Mouse (Mus musculus): ENCODE measurements around the gene Tcea3. TPM values are rescaled to one million over a fixed set of nuclear protein-coding genes. Genes with fewer than 3 reads are reported as not detected.

Tcea3 gene
- 100 to 1,000 TPM; 212 to 226 TPM for total RNA-seq (2021)
- long read RNA-seq, experiment 1, transcript Tcea3-201 (11 exons, 1,251 nt): major isoform, 275 of 367 reads
- long read RNA-seq, experiment 1, partial matches to known transcripts: 8 of 367 reads
- long read RNA-seq, experiment 1, other reads (novel, unspliced or antisense): 84 of 367 reads
- long read RNA-seq, experiment 2, transcript Tcea3-201 (11 exons, 1,251 nt): major isoform, 258 of 355 reads
- long read RNA-seq, experiment 2, partial matches to known transcripts: 15 of 355 reads
- long read RNA-seq, experiment 2, other reads (novel, unspliced or antisense): 82 of 355 reads

DNA sequence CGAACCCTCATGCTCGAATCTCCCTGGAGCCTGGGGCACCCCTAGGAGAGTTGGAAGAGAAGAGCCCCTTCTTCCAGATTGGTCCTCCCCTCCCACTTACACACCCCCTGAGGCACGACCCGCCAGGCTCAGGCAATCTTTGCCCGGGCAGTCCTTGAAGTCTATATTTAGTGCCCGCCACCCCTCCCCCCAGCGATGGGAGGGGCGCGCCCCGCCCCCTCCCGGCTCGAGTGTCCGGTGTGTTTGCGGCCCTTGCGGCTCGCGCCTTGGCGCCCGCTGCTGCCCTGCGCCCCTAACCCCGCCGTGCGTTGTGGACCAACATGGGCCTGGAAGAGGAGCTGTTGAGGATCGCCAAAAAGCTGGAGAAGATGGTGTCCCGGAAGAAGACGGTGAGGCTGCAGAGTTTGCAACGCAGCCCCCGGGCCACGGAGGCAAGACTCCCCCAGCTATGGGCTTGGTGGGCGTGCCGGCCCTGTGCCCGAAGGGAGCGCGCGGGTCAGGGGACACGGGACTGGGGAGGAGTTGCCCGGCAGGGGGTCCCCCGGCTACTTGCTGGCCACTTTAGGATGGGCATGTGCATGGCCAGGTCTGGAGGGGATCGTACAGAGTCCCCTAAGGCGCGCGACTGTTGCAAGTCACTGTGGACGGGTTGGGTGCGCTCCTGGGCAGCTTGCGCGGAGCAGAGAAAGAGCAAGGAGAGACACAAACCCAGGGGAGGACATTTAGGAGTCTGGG, at the start of gene Tcea3:
Tcea3 (plus strand) TSS at position 1 of the 735 bp plus-strand sequence.
- intact Hi-C loops (cut with DNase I; ENCODE audit: low total_unique reads): no loop called here
- peak; percentile 82 for DNase-seq

- no peak for DNase-seq
- intact Hi-C loops (cut with DNase I; ENCODE audit: low total_unique reads): loop anchor here (2.0 kb wide), 1 partner anchor 34 kb away; no protein-coding TSS in a partner anchor
Measured at GRCm38 (mm10) chr4:136198846-136199245, 48.7 kb upstream of the Tcea3 start.

DNA sequence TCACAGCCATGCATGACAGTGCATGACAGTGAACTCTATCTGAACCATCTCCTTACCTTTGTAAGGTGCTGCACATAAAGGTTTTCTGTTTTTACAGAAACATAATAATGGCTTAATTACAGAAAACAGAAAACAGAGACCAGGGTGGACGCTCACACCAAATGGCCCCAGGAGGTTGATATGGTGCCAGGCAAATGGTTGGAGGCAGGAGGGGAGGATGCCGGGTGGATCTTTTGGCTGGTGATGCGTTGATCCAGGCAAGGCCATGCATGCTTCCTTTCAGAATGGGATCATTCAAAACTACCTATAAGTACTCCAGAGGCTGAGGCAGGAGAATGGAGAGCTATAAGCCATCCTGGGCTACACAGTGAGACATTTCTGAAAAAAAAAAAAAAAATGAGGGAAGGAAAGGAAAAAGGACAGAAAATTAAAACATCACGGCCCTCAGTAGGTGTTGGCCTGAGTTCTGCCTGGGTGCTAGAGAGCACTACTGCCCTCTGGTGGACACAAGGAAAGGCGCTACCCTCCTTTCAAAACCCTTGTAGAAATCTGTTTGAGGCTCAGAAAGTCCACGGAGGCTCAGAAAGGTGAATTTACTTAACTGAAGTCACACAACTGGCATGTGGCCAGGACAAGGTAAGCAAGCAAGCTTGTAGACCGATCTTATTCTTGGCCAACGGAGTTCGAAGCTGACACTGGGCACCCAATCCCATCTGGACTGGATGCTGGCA, 47.8 kb upstream of the Tcea3 start:
- intact Hi-C loops (cut with DNase I; ENCODE audit: low total_unique reads): loop anchor here (2.0 kb wide), 1 partner anchor 35 kb away; no protein-coding TSS in a partner anchor
- DNase-seq: no peak

DNA sequence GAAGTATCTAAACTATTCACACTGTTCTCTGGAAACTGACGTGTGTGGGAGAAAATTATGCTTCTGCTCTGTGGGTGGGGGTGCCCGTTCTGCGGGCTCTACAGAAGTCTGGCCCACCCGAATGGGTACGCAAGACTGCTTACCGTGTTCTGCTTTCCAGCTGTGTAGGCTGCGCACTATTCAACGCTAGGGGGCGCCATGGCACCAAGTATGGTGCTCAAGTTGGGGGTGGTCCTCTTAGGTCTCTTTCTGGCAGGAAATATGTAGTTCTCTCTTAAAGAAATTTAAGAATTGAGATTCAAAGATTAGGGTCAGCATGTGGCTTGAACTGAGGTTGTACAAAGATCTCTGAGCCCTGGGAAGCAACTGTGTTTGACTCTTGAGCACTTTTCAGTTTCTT, 45.0 kb upstream of the Tcea3 start:
- intact Hi-C loops (cut with DNase I; ENCODE audit: low total_unique reads): loop anchor here (2.0 kb wide), 1 partner anchor 38 kb away; no protein-coding TSS in a partner anchor
- DNase-seq: peak; percentile 83

DNA sequence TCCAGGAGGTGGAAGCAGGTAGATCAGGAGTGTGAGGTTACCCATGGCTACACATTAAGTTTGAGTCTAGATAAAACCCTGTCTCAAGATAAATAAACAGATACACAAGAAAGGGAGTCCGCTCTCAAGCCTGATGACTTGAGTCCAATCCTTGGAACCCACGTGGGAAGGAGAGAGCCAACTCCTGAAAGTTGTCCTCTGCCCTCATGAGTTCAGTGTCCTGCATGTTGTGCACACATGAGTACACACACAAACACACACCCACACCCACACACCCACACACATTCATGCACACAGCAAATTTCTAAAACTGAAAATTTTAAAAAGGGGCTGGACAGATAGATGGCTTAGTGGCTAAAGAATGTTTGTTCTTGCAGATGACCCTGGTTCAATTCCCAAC, 42.8 kb upstream of the Tcea3 start:
- no peak for DNase-seq
- intact Hi-C loops (cut with DNase I; ENCODE audit: low total_unique reads): no loop called here

DNA sequence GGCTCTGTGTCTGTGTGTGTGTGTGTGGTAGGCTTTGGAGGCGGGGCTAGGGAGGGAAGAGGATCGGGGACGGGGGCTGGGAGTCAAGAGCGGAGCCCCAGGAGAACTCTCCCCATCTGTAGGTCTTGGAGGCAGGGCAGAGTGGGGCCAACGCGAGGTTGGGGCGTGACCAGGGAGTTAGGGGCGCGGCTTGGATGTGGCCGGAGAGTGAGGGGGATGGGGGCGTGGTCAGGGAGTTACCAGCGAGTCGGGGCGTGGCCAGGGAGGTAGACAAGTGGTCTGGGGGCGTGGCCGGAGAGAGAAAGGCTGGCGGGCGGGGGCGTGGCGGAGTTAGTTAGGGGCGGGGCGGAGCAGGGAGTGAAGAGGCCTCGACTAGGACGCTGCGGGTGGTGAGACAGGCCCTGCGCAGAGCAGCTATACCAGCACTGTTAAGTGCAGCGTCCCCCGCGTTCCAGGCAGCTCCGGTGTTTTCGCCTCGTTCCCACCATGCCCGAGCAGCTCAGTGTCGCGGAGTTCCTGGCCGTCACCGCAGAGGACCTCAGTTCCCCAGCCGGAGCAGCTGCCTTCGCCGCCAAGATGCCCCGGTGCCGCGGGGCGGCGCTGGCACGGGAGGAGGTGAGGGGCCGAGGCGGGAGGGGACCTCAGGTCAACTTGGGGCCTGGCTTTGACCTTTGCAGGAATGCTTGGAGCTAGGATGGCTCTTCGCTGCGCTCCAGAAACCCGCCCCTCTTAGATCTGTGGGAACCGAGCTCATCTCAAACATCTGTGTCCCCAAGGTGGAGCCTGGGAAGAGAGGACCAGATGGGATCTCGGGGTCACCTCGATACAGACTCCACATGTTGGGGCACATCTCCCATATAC, 41.3 kb upstream of the Tcea3 start, which contains the start of gene Asap3:
Asap3 (plus strand) TSS at position 333 of the 861 bp plus-strand sequence.
- peak; percentile 99 for DNase-seq
- intact Hi-C loops (cut with DNase I; ENCODE audit: low total_unique reads): no loop called here

GRCm38 (mm10) chr4:136206943-136207342, 40.6 kb upstream of the Tcea3 start:
- intact Hi-C loops (cut with DNase I; ENCODE audit: low total_unique reads): no loop called here
- peak; percentile 16 for DNase-seq

GRCm38 (mm10) chr4:136210931-136211330, 36.6 kb upstream of the Tcea3 start:
- DNase-seq: no peak
- intact Hi-C loops (cut with DNase I; ENCODE audit: low total_unique reads): no loop called here

- intact Hi-C loops (cut with DNase I; ENCODE audit: low total_unique reads): no loop called here
- peak; percentile 53 for DNase-seq
Measured at GRCm38 (mm10) chr4:136213629-136214028, 33.9 kb upstream of the Tcea3 start.

DNA sequence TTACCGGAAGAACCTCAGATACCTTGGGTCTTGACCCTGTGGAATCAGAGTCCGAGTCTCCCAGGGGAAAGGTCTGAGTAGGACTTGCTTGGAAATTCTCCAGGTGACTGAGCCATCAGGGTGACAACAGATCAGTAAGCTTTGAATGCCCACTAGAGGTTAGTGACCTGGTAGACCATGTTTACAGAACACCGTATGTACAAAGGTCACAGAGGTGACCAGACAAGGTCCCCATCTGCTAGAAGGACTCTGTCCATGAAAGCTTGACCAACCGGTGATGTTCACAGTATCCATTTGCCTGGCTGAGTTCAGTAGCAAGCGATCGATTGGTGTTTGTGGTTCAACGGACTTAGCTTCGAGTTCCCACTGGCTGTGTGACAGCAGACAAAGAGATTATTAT, 32.7 kb upstream of the Tcea3 start:
- DNase-seq: no peak
- intact Hi-C loops (cut with DNase I; ENCODE audit: low total_unique reads): no loop called here

DNA sequence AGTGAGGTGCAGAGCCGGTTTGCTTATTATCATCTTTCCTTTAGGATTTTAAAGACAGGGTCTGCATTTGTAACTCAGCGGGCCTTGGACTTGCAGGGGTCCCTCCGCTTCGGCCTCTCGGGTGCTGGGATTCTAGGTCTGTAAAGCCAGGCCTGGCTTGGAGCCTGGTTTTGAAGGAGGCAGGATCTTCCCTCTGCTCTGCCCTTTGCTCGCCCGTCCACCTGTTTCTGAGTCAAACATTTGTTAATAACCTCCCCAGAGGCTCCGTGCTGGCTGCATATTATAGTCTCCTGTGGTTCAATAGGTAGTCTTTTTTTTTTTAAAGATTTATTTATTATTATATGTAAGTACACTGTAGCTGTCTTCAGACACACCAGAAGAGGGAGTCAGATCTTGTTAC, 32.0 kb upstream of the Tcea3 start:
- intact Hi-C loops (cut with DNase I; ENCODE audit: low total_unique reads): no loop called here
- no peak for DNase-seq

DNA sequence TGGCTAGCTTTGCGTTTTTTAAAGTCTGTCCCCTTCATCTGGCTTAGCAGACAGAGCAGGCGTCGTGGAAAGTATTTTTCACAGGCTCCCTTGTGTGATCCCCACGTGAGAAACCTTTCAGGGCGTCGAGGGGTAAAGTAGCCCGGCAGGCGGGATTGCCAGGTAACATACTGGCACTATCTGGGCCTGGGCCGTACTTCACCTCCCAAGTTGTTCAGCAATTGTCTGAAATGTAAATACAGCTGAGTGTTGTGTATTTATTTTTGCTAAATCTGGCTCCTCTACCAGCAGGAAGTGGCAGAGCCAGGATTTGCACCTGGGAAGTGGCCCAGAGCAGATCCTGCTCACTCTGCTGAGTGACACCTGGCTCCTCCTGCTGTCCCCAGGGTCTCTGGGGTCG, 30.5 kb upstream of the Tcea3 start:
- no peak for DNase-seq
- intact Hi-C loops (cut with DNase I; ENCODE audit: low total_unique reads): no loop called here

GRCm38 (mm10) chr4:136218595-136219214, 28.8 kb upstream of the Tcea3 start:
- intact Hi-C loops (cut with DNase I; ENCODE audit: low total_unique reads): no loop called here
- peak; percentile 95 for DNase-seq

DNA sequence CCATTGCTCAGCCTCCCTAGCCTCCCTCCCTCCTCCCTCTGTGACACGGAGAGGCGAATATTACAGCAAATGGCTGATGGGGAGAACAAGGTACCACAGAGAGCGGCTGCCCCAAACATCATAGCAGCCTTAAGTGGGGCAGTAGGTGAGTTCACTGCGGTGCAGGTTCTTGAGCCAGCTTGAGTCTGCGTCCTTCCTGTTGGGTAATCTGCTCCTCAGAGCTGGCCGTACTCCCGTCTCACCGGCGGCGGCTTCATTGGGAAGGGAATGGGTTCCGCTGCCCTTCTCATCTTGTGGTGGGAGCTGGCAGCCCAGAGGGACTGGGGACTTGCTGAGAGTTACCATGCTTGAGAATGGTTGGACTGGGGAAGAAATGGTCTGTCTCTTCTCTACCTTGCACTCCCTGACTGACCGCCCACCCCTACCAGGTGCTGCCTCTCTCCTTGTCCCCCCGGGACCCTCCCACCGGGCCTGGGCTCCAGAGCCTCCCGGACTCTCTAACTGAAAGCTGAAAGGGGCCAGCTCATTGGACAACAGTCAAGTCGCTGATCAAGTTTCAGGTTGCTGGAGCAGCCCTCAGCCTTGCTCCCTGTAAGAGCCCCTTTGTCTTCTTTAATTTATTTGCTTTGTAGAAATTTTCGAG, 27.3 kb upstream of the Tcea3 start:
- intact Hi-C loops (cut with DNase I; ENCODE audit: low total_unique reads): no loop called here
- no peak for DNase-seq

DNA sequence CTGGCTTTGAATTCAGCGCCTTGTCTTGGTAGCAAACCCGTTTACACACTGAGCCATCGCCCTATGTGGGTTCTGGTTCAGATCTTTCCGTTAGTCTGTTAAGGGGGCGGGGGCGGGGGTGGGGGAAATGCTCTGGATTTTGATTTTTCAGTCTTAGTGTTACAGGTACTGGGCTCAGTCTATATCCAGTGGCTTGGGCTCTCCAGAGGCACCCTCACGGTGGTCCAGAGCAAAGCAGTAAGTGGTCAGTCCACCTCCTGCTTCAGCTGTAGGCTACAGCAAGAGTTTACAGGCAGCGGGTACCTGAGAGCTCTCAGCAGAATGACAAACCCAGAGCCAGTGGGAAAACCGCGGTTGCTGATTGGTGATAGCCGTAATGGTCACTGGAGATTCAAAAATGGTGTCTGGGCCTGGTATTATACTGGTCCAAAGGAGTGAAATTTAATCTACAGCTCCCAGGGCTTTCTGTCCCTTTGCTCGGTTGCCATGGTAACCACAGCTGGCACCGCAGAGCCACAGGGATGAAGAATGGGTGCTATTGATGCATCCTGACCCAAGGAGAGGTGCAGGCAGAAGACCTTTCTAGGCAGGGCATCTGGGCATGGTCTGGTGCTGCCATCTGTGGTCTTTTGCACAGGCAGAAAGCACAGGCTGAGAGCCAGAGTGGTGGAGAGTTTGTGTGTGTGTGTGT, 23.8 kb upstream of the Tcea3 start:
- intact Hi-C loops (cut with DNase I; ENCODE audit: low total_unique reads): no loop called here
- DNase-seq: no peak

GRCm38 (mm10) chr4:136224240-136224559, 23.3 kb upstream of the Tcea3 start:
- intact Hi-C loops (cut with DNase I; ENCODE audit: low total_unique reads): no loop called here
- no peak for DNase-seq

DNA sequence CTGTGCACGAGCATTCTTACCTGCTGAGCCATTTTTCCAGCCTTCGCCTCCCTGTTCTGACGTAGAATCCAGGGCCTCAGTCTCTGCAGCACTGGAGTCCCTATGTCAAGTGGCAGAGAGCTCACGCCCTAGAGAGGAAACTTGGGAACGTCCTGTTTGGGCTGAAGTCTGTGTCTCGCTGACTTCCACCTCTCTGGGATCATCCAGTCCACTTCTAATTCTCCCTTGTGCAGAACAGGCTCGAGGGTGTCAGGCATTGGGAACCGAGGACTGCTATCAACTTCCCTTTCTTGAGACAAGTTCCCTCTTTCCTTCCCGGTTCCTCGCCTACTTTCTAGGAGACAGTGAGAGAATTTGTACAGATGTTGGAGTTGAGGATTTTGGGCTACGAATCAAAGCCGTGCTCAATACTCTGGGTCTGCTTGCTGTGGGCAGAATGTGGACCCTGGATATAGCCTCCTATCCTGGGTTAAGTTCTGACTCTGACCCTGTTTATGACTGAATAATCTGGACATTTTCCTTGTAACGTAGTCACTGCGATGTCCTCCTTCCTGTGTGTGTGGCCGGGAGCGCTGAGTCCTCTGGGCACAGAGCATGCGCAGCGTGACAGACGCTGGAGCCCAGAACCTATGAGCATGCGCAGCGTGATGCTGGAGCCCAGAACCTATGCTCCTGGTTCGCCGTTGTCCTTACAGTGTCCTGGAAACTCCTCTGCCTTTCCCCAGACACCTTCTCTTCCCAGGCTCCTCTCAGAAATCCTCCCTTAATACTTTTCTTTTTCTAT, 22.7 kb upstream of the Tcea3 start:
- intact Hi-C loops (cut with DNase I; ENCODE audit: low total_unique reads): no loop called here
- DNase-seq: no peak

All from gastrocnemius, postnatal 14 days (tissue).